Mouse (Mus musculus) fat pad, adult 2 months (tissue): ENCODE results near the gene Pygo1.

Source experiments
- DNase-seq: peaks from one replicate; pipeline ENCODE4 v3.0.0-alpha.2; 2011; ENCODE audit warnings: low read depth, low spot score; ENCODE audit errors: extremely low read depth

Gene Pygo1

DNA sequence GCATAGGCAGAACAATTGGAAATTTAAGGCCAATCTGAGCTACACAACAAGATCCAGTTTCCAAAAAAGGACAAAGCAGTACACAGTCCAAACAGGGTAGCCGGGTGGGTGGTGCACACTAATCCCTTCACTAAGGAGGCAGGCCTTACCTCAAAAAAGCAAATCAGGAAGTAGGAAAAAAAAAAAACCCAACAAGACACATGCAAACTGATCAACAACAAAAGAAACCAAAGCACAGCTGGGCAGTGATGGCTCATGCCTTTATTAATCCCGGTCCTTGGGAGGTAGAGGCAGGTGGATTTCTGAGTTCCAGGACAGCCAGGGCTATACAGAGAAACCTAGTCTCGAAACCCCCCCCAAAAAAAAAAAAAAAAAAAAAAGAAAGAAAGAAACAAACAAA is 62.3 kb downstream of the Pygo1 start:
- DNase-seq: no peak

DNA sequence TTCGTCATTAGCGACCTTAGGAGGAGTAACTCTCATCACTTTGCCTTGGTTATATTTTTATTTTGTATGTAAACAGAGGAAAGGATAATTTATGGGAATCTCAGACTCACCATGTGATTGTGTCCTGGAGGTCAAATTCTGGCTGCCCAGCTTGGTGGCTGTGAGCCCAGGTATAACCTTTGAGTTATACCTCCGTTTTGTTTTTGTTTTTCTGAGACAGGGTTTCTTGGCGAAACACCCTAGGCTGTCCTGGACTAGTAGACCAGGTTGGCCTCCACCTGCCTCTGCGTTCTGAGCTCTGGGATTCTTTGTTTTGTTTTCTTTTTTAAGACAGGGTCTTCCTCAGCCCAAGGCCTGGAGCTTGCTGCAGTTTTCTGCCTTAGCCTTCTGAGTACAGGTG is 63.3 kb downstream of the Pygo1 start:
- no peak for DNase-seq

DNA sequence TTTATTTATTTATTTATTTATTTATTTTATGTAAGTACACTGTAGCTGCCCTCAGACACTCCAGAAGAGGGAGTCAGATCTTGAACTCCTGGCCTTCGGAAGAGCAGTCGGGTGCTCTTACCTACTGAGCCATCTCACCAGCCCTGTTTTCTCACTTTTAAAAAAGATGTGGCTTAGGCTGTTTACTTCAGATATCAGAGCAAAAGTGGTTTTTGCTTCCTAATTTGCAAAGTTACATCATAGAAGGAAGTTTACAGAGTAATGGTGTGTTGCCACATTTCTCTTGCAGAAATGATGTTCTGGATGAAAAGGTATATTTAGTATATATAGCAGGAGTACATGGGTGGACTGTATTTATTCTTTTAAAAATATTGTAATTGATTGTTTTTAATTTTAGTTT is 66.0 kb downstream of the Pygo1 start:
- no peak for DNase-seq

DNA sequence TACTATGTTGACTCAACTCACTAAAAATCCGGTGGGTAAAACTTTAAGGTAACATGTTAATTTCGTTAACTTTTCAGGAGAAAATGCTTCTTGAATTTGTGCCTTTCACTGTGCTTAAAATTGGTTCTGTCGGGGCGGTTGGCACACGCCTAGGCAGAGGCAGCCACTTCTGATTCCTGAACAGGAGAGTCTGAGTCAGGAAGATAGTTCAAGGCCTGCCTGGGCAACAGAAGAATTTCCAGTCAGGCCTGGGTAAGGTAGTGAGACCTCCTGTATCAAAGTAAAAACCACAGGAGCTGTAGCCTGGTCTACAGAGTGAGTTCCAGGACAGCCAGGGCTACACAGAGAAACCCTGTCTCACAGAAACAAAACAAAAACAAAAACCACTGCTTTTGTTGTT is 67.1 kb downstream of the Pygo1 start:
- no peak for DNase-seq

- DNase-seq: no peak
Observed at GRCm38 (mm10) chr9:72996167-72996566, 70.7 kb downstream of the Pygo1 start.

- no peak for DNase-seq
Observed at GRCm38 (mm10) chr9:72996806-72997205, 71.4 kb downstream of the Pygo1 start.

DNA sequence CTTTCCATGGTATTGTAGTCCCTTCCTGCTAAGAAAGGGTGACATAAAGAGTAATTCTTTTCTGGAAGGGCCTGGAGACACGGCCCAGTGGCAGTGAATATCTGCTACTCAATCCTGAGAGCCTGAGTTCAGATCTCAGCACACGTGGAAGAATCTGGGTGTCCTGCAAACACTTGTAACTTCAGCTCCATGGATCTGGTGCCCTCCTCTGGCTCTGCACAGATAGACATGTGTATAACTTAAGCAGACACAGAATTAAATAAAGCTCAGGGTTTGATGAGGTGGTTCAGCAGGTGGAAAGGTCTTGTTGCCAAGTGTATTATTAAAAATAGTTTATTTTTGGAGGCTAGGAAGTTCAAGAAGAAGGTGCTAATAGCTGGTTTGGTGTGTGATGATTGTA is 75.0 kb downstream of the Pygo1 start:
- DNase-seq: no peak

GRCm38 (mm10) chr9:73001314-73002011 is 76.0 kb downstream of the Pygo1 start:
- DNase-seq: no peak
